Mouse (Mus musculus): ENCODE results near the gene Irak2.

DNA sequence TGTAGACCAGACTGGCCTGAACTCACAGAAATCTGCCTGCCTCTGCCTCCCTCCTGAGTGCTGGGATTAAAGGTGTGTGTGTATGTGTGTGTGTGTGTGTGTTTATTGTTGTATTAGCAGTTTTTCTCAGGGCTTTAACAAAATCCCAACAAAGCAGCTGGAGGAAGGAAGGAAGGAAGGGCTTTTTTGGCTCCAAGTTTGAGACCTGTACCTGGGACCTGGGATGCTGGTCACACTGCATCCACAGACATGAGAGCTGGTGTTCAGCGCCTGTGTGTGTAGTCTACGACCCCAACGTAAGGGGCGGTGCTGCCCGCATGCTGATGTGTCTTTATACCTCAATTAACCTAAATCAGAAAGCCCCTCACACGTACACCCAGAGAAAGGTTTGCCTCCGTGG, 15.3 kb downstream of the Irak2 start:
- TF ChIP-seq EP300 (IDR thresholded peaks at IDR 0.05; ENCODE audit: insufficient read depth, low read depth, low read length) (no peak), CTCF (IDR thresholded peaks at IDR 0.05; ENCODE audit: low read depth, low read length) (no peak), POLR2A (IDR thresholded peaks at IDR 0.05; ENCODE audit: insufficient read depth, low read length) (no peak)

Data from ES-Bruce4 (cell line).